Mouse (Mus musculus): ENCODE data around the gene Eml5. TPM values are rescaled to one million over a fixed set of nuclear protein-coding genes. Genes with fewer than 3 reads are reported as not detected.
A peak's percentile ranks its signal among the peaks of the same experiment; 100 is the strongest.

The Eml5 gene
- 10 to 100 TPM; 68.5 to 77.3 TPM for total RNA-seq (2021)

- intact Hi-C loops (cut with DNase I), result loop anchor here (10.0 kb wide), 1 partner anchor 164 kb away; no protein-coding TSS in a partner anchor
These were observed at the start of gene Eml5 for GRCm38 (mm10) chr12:98900881-98901801. TSS of gene Eml5 (minus strand) at chr12:98901484.

GRCm38 (mm10) chr12:98932856-98933255 lies 31.6 kb upstream of the Eml5 start:
- intact Hi-C loops (cut with DNase I), result no loop called here
- DNase-seq (ENCODE audit: low spot score in 2 of 2), result no peak

More at GRCm38 (mm10) chr12:98900881-98901801, at the start of gene Eml5:
- DNase-seq (ENCODE audit: low spot score in 2 of 2), result peak; percentile 76 to 81

- intact Hi-C loops (cut with DNase I), result no loop called here
- no peak for DNase-seq (ENCODE audit: low spot score in 2 of 2)
These were observed 31.2 kb upstream of the Eml5 start for GRCm38 (mm10) chr12:98932441-98932840.

GRCm38 (mm10) chr12:98931174-98931573 lies 29.9 kb upstream of the Eml5 start:
- DNase-seq (ENCODE audit: low spot score in 2 of 2), result no peak
- intact Hi-C loops (cut with DNase I), result no loop called here

GRCm38 (mm10) chr12:98920194-98920991 lies 19.1 kb upstream of the Eml5 start, which contains the start of gene Ttc8:
TSS of gene Ttc8 (plus strand) at chr12:98920574.
- peak; percentile 89 to 93 for DNase-seq (ENCODE audit: low spot score in 2 of 2)
- intact Hi-C loops (cut with DNase I), result no loop called here

GRCm38 (mm10) chr12:98910096-98910495 lies 8.8 kb upstream of the Eml5 start:
- no peak for DNase-seq (ENCODE audit: low spot score in 2 of 2)
- intact Hi-C loops (cut with DNase I), result no loop called here

- DNase-seq (ENCODE audit: low spot score in 2 of 2), result peak in 1 of 2 experiments; percentile 72
- intact Hi-C loops (cut with DNase I), result loop anchor here (5.0 to 10.0 kb wide), 2 partner anchors 92 to 159 kb away; no protein-coding TSS in a partner anchor
These were observed 4.2 kb upstream of the Eml5 start for GRCm38 (mm10) chr12:98905466-98905865.

- intact Hi-C loops (cut with DNase I), result loop anchor here (10.0 kb wide), 1 partner anchor 164 kb away; no protein-coding TSS in a partner anchor
- DNase-seq (ENCODE audit: low spot score in 2 of 2), result no peak
These were observed 873 bp downstream of the Eml5 start for GRCm38 (mm10) chr12:98900341-98900880.

GRCm38 (mm10) chr12:98899676-98900075 lies 1.6 kb downstream of the Eml5 start:
- DNase-seq (ENCODE audit: low spot score in 2 of 2), result no peak
- intact Hi-C loops (cut with DNase I), result loop anchor here (10.0 kb wide), 1 partner anchor 165 kb away; no protein-coding TSS in a partner anchor

GRCm38 (mm10) chr12:98896761-98897160 lies 4.5 kb downstream of the Eml5 start:
- intact Hi-C loops (cut with DNase I), result no loop called here
- DNase-seq (ENCODE audit: low spot score in 2 of 2), result no peak

- DNase-seq (ENCODE audit: low spot score in 2 of 2), result no peak
- intact Hi-C loops (cut with DNase I), result no loop called here
These were observed 16.8 kb downstream of the Eml5 start for GRCm38 (mm10) chr12:98884515-98884914.

- intact Hi-C loops (cut with DNase I), result no loop called here
- DNase-seq (ENCODE audit: low spot score in 2 of 2), result no peak
These were observed 19.5 kb downstream of the Eml5 start for GRCm38 (mm10) chr12:98881796-98882195.

- intact Hi-C loops (cut with DNase I), result no loop called here
- DNase-seq (ENCODE audit: low spot score in 2 of 2), result no peak
These were observed 22.6 kb downstream of the Eml5 start for GRCm38 (mm10) chr12:98878693-98879092.

- DNase-seq (ENCODE audit: low spot score in 2 of 2), result peak in 1 of 2 experiments; percentile 17
- intact Hi-C loops (cut with DNase I), result no loop called here
These were observed 26.1 kb downstream of the Eml5 start for GRCm38 (mm10) chr12:98875216-98875615.

GRCm38 (mm10) chr12:98872836-98873235 lies 28.4 kb downstream of the Eml5 start:
- no peak for DNase-seq (ENCODE audit: low spot score in 2 of 2)
- intact Hi-C loops (cut with DNase I), result no loop called here

- no peak for DNase-seq (ENCODE audit: low spot score in 2 of 2)
- intact Hi-C loops (cut with DNase I), result no loop called here
These were observed 37.8 kb downstream of the Eml5 start for GRCm38 (mm10) chr12:98863436-98863835.

GRCm38 (mm10) chr12:98860316-98860715 lies 41.0 kb downstream of the Eml5 start:
- DNase-seq (ENCODE audit: low spot score in 2 of 2), result no peak
- intact Hi-C loops (cut with DNase I), result no loop called here

GRCm38 (mm10) chr12:98850767-98851166 lies 50.5 kb downstream of the Eml5 start:
- intact Hi-C loops (cut with DNase I), result no loop called here
- DNase-seq (ENCODE audit: low spot score in 2 of 2), result peak; percentile 18 to 44

GRCm38 (mm10) chr12:98844774-98845173 lies 56.5 kb downstream of the Eml5 start:
- intact Hi-C loops (cut with DNase I), result no loop called here
- no peak for DNase-seq (ENCODE audit: low spot score in 2 of 2)

- intact Hi-C loops (cut with DNase I), result no loop called here
- no peak for DNase-seq (ENCODE audit: low spot score in 2 of 2)
These were observed 61.1 kb downstream of the Eml5 start for GRCm38 (mm10) chr12:98840135-98840534.

Measured in left cerebral cortex, postnatal 25 days (tissue).